Mouse (Mus musculus): ENCODE data around the gene Cdhr5. TPM values are rescaled to one million over a fixed set of nuclear protein-coding genes. Genes with fewer than 3 reads are reported as not detected.

The Cdhr5 gene
- total RNA-seq (2022) = not detected

DNA sequence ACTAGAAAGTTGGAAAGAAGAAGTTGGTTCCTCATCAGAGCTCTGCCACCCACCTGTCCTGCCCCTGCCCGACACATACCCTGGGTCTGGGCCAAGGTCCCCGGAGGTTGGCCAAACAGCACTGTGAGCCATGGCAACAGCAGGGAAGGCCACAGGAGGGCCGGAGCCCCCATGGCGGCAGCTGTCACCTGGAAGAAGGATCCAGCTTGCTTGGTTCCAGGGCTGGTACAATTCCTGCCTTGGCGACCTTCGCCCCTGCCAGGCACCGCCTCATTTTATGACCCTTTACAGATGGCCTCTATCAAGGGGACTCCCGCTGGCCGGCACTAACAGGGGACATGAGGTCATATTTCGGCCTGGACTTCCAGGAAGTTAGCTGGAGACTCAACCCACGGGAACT is at the start of gene Cdhr5:
Gene Cdhr5 (minus strand): TSS at position 241 of the 400 bp plus-strand sequence.
- no peak for DNase-seq (ENCODE audit: low spot score in 2 of 2)

DNA sequence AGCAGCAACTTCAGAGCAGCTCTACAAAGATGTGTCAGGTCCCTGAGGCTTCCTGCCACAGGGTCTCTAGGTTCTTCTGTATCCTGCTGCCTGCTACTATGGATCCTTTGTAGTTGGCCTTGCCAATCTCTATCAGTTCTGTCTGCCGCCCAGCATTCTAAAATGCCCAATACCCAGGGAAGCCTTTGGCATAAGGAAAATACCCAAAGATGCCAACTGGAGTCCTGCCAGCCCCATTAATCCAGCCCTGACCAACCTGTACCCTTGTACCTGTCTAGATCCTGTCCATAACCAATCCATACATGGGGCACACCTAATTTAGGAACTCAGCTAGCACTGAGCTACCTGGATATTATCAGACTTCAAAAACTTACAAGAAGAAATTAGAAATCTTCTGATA is 48.1 kb upstream of the Cdhr5 start:
- DNase-seq (ENCODE audit: low spot score in 2 of 2) = no peak

DNA sequence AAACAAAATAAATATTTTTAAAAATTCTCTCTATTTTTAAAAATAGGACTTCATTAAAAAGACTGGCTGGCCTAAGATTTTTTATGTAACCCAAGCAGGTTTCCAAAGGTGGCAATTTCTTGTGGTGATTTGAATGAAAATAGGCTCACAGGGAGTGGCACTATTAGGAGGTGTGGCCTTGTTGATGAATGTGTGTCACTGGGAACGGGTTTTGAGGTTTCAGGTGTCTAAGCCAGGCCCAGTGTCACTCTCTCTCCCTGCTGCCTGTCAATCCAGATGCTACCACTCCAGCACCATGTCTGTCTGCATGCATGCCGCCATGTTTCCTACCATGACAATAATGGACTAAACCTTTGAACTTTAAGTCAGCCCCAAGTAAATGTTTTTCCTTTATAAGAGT is 42.9 kb upstream of the Cdhr5 start:
- DNase-seq (ENCODE audit: low spot score in 2 of 2) = no peak

DNA sequence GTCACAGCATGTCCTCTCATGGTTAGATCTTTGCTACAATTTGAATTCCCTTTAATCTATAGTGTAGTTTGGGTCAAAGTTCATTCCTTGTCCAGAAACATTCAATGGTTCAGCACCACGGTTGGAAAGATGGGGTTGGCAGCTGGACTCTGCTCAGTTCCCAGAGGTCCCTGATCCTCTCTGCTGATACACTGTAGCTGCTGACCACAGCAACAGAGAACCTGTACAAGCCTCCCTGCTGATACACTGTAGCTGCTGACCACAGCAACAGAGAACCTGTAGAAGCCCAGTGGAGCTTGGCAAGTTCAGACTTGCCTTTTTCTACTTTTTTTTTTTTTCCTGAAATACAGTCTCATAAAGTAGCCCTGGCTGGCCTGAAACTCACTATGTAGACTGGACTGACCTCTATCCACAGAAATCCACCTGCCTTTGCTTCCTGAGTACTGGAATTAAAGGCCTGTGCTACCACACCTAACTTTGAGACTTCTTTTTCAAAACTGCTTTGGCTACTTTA is 41.1 kb upstream of the Cdhr5 start:
- DNase-seq (ENCODE audit: low spot score in 2 of 2) = no peak

DNA sequence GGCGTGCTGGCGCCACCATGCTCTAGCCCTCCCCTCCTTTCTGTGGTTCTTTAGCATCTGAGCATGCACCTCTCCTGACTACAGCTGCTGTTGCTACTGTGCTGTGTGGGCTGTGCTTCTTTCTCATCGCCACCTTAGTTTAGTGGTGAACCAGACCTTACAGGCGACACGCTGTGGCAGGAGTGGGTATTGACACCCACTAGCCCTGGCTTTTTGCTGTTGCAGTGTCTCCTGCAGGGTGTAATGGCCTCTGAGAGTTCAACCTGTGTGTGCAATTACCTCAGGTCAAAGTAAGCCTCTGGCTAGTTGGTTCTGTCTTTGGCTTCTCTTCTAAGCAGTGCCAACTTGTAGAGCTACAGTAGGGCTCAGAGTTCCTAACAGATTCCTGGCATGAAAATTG is 39.4 kb upstream of the Cdhr5 start:
- no peak for DNase-seq (ENCODE audit: low spot score in 2 of 2)

DNA sequence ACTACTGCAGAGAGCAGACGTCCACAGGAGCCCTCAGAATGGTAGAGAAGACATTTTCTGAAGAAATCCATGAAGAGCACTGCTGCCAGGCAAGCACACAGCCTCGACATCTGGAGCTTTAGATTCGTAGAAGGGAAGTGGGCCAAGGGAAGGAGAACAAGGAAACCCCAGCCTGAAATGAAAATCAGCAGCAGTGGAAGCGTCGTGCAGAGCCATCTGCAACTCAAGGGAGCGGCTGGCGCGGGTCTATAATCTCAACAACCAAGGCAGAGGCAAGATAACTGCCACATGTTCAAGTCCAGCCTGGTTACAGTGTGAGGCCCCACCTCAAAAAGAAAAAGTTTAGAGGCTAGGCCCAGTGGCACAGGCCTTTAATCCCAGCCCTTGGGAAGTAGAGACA is 38.5 kb upstream of the Cdhr5 start:
- DNase-seq (ENCODE audit: low spot score in 2 of 2) = no peak

DNA sequence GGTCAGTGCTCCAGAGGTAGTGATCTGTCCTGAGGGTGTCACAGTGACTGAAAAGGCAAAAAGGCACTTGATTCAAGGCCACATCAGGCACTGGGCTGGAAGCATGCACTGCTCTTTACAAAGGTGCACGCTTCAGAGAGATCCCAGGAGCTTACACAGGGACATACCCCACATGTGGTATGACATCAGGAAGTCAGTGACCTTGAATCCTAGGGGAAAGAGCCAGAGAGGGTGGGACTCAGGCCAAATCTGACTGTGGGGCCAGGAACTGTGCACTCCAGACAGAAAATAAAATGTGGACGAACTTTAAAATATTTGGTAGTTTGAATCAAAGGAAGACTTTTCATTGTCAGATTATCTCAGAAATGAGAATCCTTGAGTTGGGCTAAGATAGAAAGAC is 37.8 kb upstream of the Cdhr5 start:
- DNase-seq (ENCODE audit: low spot score in 2 of 2) = no peak

DNA sequence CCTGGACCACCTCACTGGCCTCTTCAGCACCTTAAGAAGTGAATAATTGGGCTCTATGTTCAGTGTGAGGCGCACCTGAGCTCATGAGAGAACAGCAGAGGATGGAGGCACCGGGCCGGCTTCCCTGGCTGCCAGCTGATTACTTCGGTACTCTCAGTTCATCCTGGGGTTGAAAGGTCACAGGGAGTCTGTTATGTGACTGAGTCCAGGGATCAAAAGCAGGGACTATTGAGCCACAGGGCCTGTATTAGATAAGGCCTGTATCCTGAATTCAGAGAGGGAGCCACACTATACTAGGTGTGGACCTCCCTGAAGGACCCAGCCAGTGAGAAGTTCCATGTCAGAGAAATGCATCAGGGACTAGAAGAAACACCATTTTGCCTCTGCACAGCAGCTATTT is 28.0 kb upstream of the Cdhr5 start:
- DNase-seq (ENCODE audit: low spot score in 2 of 2) = no peak

DNA sequence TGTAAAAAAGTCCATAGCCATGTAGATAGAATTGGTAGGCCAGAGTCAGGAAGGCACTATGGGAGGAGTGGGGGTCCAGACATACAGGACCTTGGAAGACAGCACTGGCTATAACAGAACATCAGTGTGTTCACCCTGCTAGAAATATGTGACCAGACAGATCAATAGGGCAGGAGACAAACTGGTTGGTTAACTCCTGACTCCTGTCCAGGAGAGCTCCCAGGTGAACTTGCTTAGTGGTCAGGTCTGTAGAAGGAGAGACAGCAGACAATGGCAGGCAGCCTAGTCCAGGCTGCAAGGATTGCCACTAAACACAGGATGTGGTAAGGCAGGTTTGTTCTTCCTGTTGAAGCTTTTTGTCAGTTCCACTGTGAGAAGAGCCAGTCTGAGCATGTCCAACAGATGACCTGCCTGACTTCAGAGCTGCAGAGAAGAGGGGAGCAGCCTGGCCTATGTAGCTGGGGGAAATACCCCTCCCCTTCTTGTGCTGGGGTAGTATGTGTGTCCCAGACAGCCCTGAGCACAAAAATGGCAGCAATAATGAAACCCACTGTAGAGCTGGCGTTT is 26.2 kb upstream of the Cdhr5 start:
- DNase-seq (ENCODE audit: low spot score in 2 of 2) = no peak

DNA sequence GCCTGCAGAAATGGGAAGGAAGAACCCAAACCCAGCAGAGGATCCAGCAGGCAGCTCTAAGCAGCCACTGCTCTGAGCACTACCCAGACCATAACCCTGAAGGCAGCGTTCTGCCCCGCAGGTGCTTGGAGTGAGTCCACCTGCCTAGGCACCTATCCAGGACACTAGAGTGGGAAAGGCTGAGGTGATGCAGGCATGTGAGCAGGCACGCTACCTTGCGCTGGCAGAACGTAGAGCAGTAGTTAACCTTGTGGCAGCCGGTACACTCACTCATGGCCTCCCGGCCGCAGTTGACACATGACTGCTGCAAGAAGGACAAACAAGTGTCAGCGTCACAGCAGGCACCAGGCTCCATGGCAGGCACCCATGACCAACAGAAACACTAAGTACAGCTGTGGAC is 24.8 kb upstream of the Cdhr5 start:
- DNase-seq (ENCODE audit: low spot score in 2 of 2) = no peak

DNA sequence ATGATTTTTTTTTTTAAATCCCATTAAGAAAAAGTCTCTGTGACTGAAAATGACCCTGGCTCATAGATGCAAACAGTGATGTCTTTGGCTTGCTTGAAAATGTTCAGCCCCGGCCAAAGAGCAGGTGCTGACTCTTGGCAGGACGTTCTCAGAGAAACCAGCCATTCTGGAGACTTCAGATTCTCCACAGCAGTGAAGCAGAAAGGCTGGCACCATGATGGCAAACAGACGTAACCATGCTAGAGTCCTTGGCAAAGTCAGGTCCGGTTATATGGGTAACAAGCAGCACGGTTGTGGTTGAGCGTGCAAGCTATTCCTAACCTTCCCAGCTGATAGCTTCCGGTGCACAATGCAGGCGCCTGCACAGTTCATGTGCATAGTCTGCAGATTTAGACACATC is 22.6 kb upstream of the Cdhr5 start:
- no peak for DNase-seq (ENCODE audit: low spot score in 2 of 2)

DNA sequence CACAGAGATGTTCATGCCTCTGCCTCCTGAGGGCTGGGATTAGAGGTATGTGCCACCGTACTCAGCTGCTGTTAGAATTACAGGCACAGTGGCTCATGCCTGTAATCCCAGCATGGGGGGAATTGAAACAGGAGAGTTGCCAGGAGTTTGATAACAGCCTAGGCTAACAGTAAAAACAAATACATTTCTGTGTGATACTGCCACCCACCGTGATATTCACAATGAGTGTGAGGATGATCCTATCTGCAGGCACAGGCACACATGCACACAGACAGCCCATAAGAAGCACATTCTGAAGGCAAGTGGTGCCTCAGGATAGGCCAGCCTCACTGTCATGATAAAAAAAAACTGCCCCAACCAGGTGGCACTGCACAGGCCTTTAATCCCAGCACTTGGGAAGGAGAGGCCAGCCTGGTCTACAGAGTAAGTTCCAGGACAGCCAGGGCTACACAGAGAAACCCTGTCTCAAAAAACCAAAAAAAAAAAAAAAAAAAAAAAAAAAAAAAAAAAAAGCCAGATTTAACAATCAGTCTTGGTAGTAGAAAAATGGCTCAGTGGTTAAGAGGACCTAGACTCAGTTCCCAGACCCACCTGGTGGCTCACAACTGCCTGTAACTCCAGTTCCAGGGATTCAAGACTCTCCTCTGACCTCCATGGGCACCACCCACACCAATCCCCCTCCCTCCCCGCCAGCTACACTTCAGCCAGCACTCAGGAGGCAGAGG is 21.5 kb upstream of the Cdhr5 start:
- no peak for DNase-seq (ENCODE audit: low spot score in 2 of 2)

DNA sequence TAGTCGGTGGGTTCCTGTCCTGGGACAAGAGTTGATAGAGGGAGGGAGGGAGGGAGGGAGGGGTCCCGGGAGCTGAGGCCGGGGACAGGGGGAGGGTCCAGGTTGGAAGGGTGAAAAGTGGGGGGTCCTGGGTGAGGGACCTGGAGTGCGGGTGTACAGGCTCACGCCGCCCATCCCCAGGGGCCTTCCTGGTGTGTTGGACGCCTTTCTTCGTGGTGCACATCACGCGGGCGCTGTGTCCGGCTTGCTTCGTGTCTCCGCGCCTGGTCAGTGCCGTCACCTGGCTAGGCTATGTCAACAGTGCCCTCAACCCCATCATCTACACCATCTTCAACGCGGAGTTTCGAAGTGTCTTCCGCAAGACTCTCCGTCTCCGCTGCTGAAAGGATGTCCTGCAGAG is 17.9 kb upstream of the Cdhr5 start:
- DNase-seq (ENCODE audit: low spot score in 2 of 2) = no peak

DNA sequence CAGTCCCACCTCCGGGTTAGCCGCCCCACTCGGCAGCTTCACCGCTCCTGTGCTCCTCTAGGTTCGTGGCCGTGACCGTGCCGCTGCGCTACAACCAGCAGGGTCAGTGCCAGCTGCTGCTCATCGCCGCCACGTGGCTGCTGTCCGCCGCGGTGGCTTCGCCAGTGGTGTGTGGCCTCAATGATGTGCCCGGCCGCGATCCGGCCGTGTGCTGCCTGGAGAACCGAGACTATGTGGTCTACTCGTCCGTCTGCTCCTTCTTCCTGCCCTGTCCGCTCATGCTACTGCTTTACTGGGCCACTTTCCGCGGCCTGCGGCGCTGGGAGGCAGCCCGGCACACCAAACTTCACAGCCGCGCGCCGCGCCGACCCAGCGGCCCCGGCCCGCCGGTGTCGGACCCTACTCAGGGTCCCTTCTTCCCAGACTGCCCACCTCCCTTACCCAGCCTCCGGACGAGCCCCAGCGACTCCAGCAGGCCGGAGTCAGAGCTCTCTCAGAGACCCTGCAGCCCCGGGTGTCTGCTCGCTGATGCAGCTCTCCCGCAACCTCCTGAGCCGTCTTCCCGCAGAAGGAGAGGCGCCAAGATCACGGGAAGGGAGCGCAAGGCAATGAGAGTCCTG is 17.4 kb upstream of the Cdhr5 start:
- no peak for DNase-seq (ENCODE audit: low spot score in 2 of 2)

DNA sequence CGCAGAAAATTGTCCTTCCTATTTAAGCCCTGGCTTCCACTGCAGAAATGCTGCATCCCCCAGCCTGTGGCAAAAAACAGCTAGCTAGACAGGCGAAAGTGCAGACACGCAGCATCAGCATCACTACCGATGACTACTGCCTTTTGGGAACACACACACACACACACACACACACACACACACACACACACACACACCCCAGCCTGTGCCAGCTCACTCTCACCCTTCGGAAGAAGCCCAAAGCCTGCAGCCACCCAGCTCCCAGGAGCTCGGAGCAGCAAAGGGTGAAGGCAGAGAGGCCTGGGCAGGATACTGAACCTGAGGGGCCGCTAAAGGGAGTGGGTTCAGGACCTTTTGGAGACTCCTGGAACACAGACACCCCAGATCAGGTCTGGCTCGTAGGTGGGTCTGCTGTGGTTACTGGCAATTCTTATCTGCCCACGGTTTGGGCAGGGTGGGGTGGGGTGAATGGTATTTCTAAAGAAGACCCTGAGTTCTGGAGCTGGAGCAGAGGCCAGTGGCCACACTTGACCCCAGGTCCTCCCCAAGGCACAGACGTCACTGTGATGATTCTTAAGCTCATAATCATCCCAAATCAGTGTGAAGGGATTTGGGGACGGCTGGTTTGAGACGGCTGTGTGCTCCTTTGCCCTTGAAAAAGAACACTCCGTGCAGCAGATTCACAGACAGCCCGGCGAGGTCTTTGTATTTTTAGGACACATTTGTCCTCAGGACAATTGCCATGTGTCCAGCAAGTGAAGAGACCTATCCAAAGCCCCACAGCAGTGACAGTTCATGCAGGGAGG is 16.2 kb upstream of the Cdhr5 start:
- no peak for DNase-seq (ENCODE audit: low spot score in 2 of 2)

DNA sequence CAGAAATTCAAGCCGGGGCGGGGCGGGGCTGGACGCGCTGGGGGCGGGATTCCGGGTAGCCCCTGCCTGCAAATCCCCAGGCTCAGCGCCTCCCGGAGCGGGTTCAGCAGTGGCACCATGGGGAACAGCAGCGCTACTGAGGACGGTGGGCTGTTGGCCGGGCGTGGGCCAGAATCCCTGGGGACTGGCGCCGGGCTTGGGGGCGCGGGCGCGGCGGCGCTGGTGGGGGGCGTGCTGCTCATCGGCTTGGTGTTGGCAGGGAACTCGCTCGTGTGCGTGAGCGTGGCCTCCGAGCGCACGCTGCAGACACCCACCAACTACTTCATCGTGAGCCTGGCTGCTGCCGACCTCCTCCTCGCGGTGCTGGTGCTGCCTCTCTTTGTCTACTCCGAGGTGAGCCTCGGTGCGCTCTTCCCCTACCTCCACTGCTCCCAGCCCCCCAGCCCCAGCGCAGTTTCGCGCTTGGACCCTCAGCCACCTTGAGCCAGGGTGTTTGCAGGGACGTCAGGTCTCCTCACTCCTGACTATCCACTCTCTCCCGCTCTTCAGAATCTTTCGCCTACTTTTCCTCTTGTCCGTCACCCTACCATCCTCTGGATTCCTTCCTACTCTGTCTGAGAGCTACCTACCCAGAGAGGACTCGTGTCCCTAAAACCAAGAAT is 15.5 kb upstream of the Cdhr5 start, which contains the start of gene Drd4:
Gene Drd4 (plus strand): TSS at position 86 of the 662 bp plus-strand sequence.
- DNase-seq (ENCODE audit: low spot score in 2 of 2) = no peak

DNA sequence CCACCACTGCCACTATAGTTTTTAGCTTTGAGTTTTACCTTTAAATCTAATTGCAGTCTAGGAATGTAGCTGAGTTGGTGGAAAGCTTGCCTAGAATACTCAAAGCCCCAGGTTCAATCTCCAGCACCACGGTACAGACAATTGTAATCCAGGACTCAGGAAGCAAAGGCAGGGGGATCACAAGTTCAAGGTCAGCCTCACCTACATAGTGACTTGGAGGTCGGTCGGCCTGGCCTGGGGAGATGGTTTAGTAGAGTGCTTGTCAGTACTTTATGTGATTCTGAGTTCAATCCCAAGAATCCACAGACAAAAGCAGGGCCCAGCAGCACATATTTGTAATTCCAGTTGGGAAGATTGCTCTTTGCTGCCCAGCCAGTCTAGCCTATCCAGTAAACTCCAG is 11.5 kb upstream of the Cdhr5 start:
- DNase-seq (ENCODE audit: low spot score in 2 of 2) = no peak

DNA sequence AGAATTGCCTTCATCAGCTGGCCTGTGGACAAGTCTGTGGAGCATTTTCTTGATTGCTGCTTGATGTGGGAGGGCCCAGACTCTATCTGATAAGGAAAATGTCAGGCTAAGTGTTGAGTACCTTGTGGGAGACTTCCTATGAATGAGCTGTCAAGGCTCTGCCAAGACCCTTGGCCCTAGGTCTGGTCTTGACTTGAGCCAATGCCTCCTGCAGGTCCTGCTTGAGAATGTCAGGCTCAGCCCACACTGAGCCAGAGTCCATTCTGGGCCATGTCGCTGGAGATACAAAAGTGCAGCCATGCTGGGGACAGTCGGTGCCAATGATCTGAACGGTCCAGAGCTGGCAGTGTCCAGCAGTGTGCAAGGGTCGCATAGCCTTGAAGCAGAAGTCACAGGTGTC is 6.2 kb upstream of the Cdhr5 start:
- DNase-seq (ENCODE audit: low spot score in 2 of 2) = no peak

DNA sequence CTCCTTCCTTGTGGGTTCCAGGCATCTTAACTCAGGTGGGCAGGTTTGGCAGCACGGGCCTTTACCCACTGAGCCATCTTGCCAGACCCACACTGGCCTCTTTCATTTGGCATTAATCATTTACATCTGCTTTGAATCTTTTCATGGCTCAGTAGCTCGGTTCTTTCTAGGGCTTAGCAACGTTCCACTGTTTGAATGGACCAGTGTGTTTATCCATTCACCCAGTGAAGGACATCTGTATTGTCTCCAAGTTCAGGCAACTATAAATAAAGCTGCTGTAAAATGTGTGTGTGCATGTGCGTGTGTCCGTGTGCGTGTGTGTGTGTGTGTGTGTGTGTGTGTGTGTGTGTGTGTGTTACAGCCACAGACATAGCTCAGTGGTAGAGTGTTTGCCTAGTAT is 4.9 kb upstream of the Cdhr5 start:
- DNase-seq (ENCODE audit: low spot score in 2 of 2) = no peak

DNA sequence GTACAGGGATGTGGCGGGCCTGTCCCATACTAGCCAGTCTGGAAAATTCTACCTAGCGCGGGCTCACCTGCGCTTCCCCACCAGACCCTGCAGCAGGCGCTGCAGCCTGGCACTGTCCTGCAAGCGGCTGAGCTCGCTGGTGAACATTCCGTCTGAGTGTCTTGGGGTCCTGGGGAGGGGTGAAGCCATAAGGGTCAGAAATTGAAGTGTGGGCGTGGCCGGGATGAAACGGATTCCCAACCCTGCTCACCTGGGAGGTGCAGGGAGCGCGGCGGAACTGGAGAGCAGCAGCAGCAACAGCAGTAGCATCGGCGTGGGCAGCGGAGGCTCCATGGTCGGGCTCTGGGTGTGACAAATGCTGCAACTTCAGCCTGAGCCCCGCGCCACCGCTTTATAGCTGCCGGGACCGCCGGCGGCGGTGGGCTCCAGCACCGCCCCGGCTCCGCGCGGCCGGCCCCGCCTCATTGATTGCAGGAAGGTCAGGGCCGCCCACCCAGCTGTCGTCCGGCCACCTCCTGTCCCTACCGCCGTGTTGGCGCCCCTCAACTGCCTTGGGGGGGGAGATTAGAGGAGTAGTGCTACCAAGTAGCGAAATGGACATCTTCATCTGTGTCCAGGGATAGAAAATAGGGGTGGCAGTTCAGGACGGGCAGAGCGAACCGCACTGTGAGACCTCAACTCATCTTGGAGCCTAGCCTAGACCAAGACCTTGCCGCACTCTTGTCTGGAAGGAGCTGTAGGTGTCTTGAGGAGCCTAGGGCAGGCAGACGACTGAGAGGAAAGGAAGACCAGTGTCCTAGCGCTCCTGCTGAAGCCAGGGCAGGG is 2.4 kb upstream of the Cdhr5 start, which contains the start of gene Sct:
Gene Sct (minus strand): TSS at position 368 of the 825 bp plus-strand sequence.
- no peak for DNase-seq (ENCODE audit: low spot score in 2 of 2)
